Mouse (Mus musculus): ENCODE results near the gene Sgce. TPM values are rescaled to one million over a fixed set of nuclear protein-coding genes. Genes with fewer than 3 reads are reported as not detected.

Gene Sgce
- total and polyA plus RNA-seq, 3 experiments: not detected

- no peak for TF ChIP-seq CTCF (IDR thresholded peaks at IDR 0.05 in 2 of 3, conservative IDR thresholded peaks at IDR 0.05 in 1 of 3; ENCODE audit: control insufficient read depth in 1 of 3, insufficient read depth in 1 of 3, low read depth in 2 of 3, low read length in 3 of 3, poor library complexity in 1 of 3, severe bottlenecking in 1 of 3)
- TF ChIP-seq RCOR1 (IDR thresholded peaks at IDR 0.05; ENCODE audit: low read depth, low read length): no peak
- TF ChIP-seq USF2 (IDR thresholded peaks at IDR 0.05; ENCODE audit: borderline replicate concordance in 1 of 2, insufficient read depth in 1 of 2, low read depth in 1 of 2, low read length in 2 of 2): no peak
- no peak for TF ChIP-seq CHD1 (IDR thresholded peaks at IDR 0.05; ENCODE audit: low read depth, low read length)
- no peak for TF ChIP-seq TBP (IDR thresholded peaks at IDR 0.05; ENCODE audit: low read depth, low read length)
- no peak for TF ChIP-seq SMC3 (IDR thresholded peaks at IDR 0.05; ENCODE audit: low read depth, low read length)
- TF ChIP-seq MAZ (IDR thresholded peaks at IDR 0.05; ENCODE audit: low read depth, low read length): no peak
- TF ChIP-seq CHD2 (IDR thresholded peaks at IDR 0.05; ENCODE audit: low read length): no peak
- TF ChIP-seq ZMIZ1 (IDR thresholded peaks at IDR 0.05; ENCODE audit: low read depth, low read length): no peak
- no peak for TF ChIP-seq SIN3A (IDR thresholded peaks at IDR 0.05; ENCODE audit: low read length)
- no peak for TF ChIP-seq POLR2AphosphoS5 (IDR thresholded peaks at IDR 0.05; ENCODE audit: borderline replicate concordance, low read depth, low read length)
- no peak for TF ChIP-seq ELF1 (IDR thresholded peaks at IDR 0.05; ENCODE audit: low read depth, low read length)
- TF ChIP-seq E2F4 (IDR thresholded peaks at IDR 0.05; ENCODE audit: borderline replicate concordance, low read depth, low read length): no peak
- no peak for TF ChIP-seq MAX (IDR thresholded peaks at IDR 0.05; ENCODE audit: low read length)
- no peak for TF ChIP-seq EP300 (IDR thresholded peaks at IDR 0.05; ENCODE audit: low read depth in 1 of 2, low read length in 2 of 2)
- no peak for TF ChIP-seq ZNF384 (IDR thresholded peaks at IDR 0.05; ENCODE audit: low read depth, low read length)
- TF ChIP-seq RAD21 (IDR thresholded peaks at IDR 0.05; ENCODE audit: low read depth, low read length): no peak
- TF ChIP-seq JUND (IDR thresholded peaks at IDR 0.05; ENCODE audit: low read depth, low read length): no peak
- no peak for TF ChIP-seq MYB (IDR thresholded peaks at IDR 0.05; ENCODE audit: low read depth, low read length)
- TF ChIP-seq POLR2A (IDR thresholded peaks at IDR 0.05; ENCODE audit: control insufficient read depth in 1 of 2, insufficient read depth in 1 of 2, low read depth in 1 of 2, low read length in 2 of 2, poor library complexity in 1 of 2): no peak
- Histone ChIP-seq H3K36me3 (ENCODE audit: control insufficient read depth in 1 of 2, insufficient read depth in 2 of 2, low read length in 2 of 2) (no peaks in the 10 kb centered on the region), H3K27me3 (ENCODE audit: control insufficient read depth in 1 of 2, insufficient read depth in 2 of 2, low read length in 2 of 2) (no peaks in the 10 kb centered on the region; a peak in 1 of 4 replicates), H3K4me1 (ENCODE audit: control insufficient read depth in 1 of 2, insufficient read depth in 2 of 2, low read length in 2 of 2) (no peaks in the 10 kb centered on the region), H3K4me3 (ENCODE audit: control insufficient read depth in 1 of 2, insufficient read depth in 1 of 2, low read depth in 2 of 2, low read length in 2 of 2) (no peak overlapping the region), H3K9ac (ENCODE audit: control insufficient read depth, low read depth, low read length, poor library complexity, severe bottlenecking) (no peak overlapping the region), H3K79me2 (ENCODE audit: control insufficient read depth, insufficient read depth, low read length, poor library complexity) (no peaks in the 10 kb centered on the region), H3K27ac (ENCODE audit: control insufficient read depth, low read depth, low read length) (no peak overlapping the region), H3K9me3 (replicated peaks; ENCODE audit: insufficient read depth, low read length) (no peaks in the 10 kb centered on the region)
- DNase-seq (ENCODE audit: low read depth, low spot score): no peak
Observed at GRCm38 (mm10) chr6:4749091-4749490, 2.1 kb upstream of the Sgce start.

- Histone ChIP-seq H3K36me3 (ENCODE audit: control insufficient read depth in 1 of 2, insufficient read depth in 2 of 2, low read length in 2 of 2) (no peaks in the 10 kb centered on the region), H3K4me1 (ENCODE audit: control insufficient read depth in 1 of 2, insufficient read depth in 2 of 2, low read length in 2 of 2) (no peaks in the 10 kb centered on the region), H3K9me3 (replicated peaks; ENCODE audit: insufficient read depth, low read length) (no peaks in the 10 kb centered on the region), H3K4me3 (ENCODE audit: control insufficient read depth in 1 of 2, insufficient read depth in 1 of 2, low read depth in 2 of 2, low read length in 2 of 2) (no peak overlapping the region), H3K79me2 (ENCODE audit: control insufficient read depth, insufficient read depth, low read length, poor library complexity) (no peaks in the 10 kb centered on the region), H3K27ac (ENCODE audit: control insufficient read depth, low read depth, low read length) (no peak overlapping the region), H3K9ac (ENCODE audit: control insufficient read depth, low read depth, low read length, poor library complexity, severe bottlenecking) (no peak overlapping the region), H3K27me3 (ENCODE audit: control insufficient read depth in 1 of 2, insufficient read depth in 2 of 2, low read length in 2 of 2) (peaks cover 0 to under 1% of the 10 kb centered on the region in 2 experiments; a peak in 2 of 4 replicates)
- TF ChIP-seq BHLHE40 (IDR thresholded peaks at IDR 0.05; ENCODE audit: borderline replicate concordance, low read depth, low read length) (no peak), CHD1 (IDR thresholded peaks at IDR 0.05; ENCODE audit: low read depth, low read length) (no peak), POLR2A (IDR thresholded peaks at IDR 0.05; ENCODE audit: control insufficient read depth in 1 of 2, insufficient read depth in 1 of 2, low read depth in 1 of 2, low read length in 2 of 2, poor library complexity in 1 of 2) (no peak), ZC3H11A (IDR thresholded peaks at IDR 0.05; ENCODE audit: low read depth, low read length) (no peak), UBTF (IDR thresholded peaks at IDR 0.05; ENCODE audit: borderline replicate concordance, insufficient read depth, low read depth, low read length) (no peak)
- no peak for DNase-seq (ENCODE audit: low read depth, low spot score)
Observed at GRCm38 (mm10) chr6:4748506-4748961, 1.5 kb upstream of the Sgce start.

Data from MEL (cell line).